Mouse (Mus musculus): ENCODE data around the gene Mlkl. TPM values are rescaled to one million over a fixed set of nuclear protein-coding genes. Genes with fewer than 3 reads are reported as not detected.

Mlkl gene
- 76.7 and 81.9 TPM in 2 replicates for total RNA-seq (2015)
- 71.7 and 77.0 TPM in 2 replicates for total RNA-seq (2017)

GRCm38 (mm10) chr8:111337890-111338347 is at the start of gene Mlkl:
Gene Mlkl (minus strand): TSS chr8:111338177.
- ATAC-seq (ENCODE audit: poor library complexity, severe bottlenecking): peak; percentile 62

- no peak for ATAC-seq (ENCODE audit: poor library complexity, severe bottlenecking)
Measured at GRCm38 (mm10) chr8:111385915-111386314, 47.9 kb upstream of the Mlkl start.

GRCm38 (mm10) chr8:111384628-111385027 is 46.7 kb upstream of the Mlkl start:
- ATAC-seq (ENCODE audit: poor library complexity, severe bottlenecking): no peak

- ATAC-seq (ENCODE audit: poor library complexity, severe bottlenecking): no peak
Measured at GRCm38 (mm10) chr8:111375192-111375591, 37.2 kb upstream of the Mlkl start.

- no peak for ATAC-seq (ENCODE audit: poor library complexity, severe bottlenecking)
Measured at GRCm38 (mm10) chr8:111369711-111370110, 31.7 kb upstream of the Mlkl start.

GRCm38 (mm10) chr8:111367350-111367749 is 29.4 kb upstream of the Mlkl start:
- no peak for ATAC-seq (ENCODE audit: poor library complexity, severe bottlenecking)

GRCm38 (mm10) chr8:111366610-111367234 is 28.7 kb upstream of the Mlkl start:
- no peak for ATAC-seq (ENCODE audit: poor library complexity, severe bottlenecking)

- ATAC-seq (ENCODE audit: poor library complexity, severe bottlenecking): no peak
Measured at GRCm38 (mm10) chr8:111363489-111363888, 25.5 kb upstream of the Mlkl start.

GRCm38 (mm10) chr8:111360579-111361209 is 22.7 kb upstream of the Mlkl start:
- ATAC-seq (ENCODE audit: poor library complexity, severe bottlenecking): no peak

- no peak for ATAC-seq (ENCODE audit: poor library complexity, severe bottlenecking)
Measured at GRCm38 (mm10) chr8:111359936-111360335, 22.0 kb upstream of the Mlkl start.

- ATAC-seq (ENCODE audit: poor library complexity, severe bottlenecking): no peak
Measured at GRCm38 (mm10) chr8:111358905-111359304, 20.9 kb upstream of the Mlkl start.

- ATAC-seq (ENCODE audit: poor library complexity, severe bottlenecking): no peak
Measured at GRCm38 (mm10) chr8:111357433-111357832, 19.5 kb upstream of the Mlkl start.

GRCm38 (mm10) chr8:111353497-111353896 is 15.5 kb upstream of the Mlkl start:
- no peak for ATAC-seq (ENCODE audit: poor library complexity, severe bottlenecking)

GRCm38 (mm10) chr8:111352289-111352688 is 14.3 kb upstream of the Mlkl start:
- ATAC-seq (ENCODE audit: poor library complexity, severe bottlenecking): no peak

- ATAC-seq (ENCODE audit: poor library complexity, severe bottlenecking): no peak
Measured at GRCm38 (mm10) chr8:111350577-111350976, 12.6 kb upstream of the Mlkl start.

- ATAC-seq (ENCODE audit: poor library complexity, severe bottlenecking): peak; percentile 94
Measured at GRCm38 (mm10) chr8:111343225-111343624, 5.2 kb upstream of the Mlkl start.

GRCm38 (mm10) chr8:111340186-111340585 is 2.2 kb upstream of the Mlkl start:
- ATAC-seq (ENCODE audit: poor library complexity, severe bottlenecking): no peak

GRCm38 (mm10) chr8:111338370-111339208 is 612 bp upstream of the Mlkl start:
- peak; percentile 58 for ATAC-seq (ENCODE audit: poor library complexity, severe bottlenecking)

- peak; percentile 43; the same call in 1 of the 2 replicates for ATAC-seq (ENCODE audit: poor library complexity, severe bottlenecking)
Measured at GRCm38 (mm10) chr8:111337311-111337889, 577 bp downstream of the Mlkl start.

GRCm38 (mm10) chr8:111336692-111337091 is 1.3 kb downstream of the Mlkl start:
- no peak for ATAC-seq (ENCODE audit: poor library complexity, severe bottlenecking)

GRCm38 (mm10) chr8:111325222-111325790 is 12.7 kb downstream of the Mlkl start:
- ATAC-seq (ENCODE audit: poor library complexity, severe bottlenecking): peak; percentile 89
